ENCODE assay signal across 8 mouse cellular contexts in the genomic region with DNA sequence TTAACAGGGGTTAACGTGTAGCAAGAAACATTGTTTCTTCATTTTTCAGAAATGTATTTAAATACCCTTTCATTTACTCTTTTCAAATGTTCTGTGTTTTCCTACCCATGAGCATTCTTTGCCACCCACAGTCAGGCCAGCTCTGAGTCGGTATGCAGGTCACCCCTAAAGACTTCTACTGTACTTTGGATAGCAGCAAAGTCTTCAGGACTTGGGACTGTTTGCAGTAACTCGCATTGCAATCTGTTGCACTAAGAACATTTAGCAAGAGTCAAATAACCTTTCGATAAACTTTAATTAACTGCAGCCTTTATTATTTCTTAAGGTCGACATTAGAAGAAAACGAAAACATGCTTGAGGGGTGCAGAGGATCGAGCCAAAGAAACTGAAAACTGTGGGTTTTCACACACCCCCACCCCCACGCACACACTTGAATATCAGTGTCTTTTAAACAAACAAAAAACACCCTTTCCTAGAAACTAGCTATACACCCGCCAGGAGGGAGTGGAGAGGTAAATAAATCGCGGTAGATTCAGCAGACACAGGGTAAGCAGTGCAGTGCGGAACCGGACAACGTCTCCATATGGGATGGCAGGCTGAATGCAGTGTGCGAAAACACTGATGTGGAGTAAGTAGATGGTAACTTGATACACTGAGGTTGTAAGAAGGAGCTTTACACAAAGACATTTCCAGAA. TPM values are rescaled to one million over a fixed set of nuclear protein-coding genes. Genes with fewer than 3 reads are reported as not detected.
A peak's percentile ranks its signal among the peaks of the same experiment; 100 is the strongest.
DNase-seq lines count a peak whose midpoint lies in the region; ATAC-seq lines count a peak whose summit lies in the region.

No protein-coding gene starts in this region.

- ATAC-seq in megakaryocyte, adult 5-6 weeks (ENCODE audit: poor library complexity, severe bottlenecking): no peak
- no peak for ATAC-seq in forebrain, embryonic 16.5 days
- no peak for ATAC-seq in liver, embryonic 13.5 days (ENCODE audit: low read depth)
- no peak for ATAC-seq in erythroid progenitor cell, adult 5-6 weeks (replicated peaks; ENCODE audit: low FRiP score, poor library complexity, severe bottlenecking)
- no peak for ATAC-seq in megakaryocyte-erythroid progenitor cell, adult 5-6 weeks (replicated peaks; ENCODE audit: low FRiP score, low TSS enrichment, poor library complexity, severe bottlenecking)

- H3K4me3 ChIP-seq in megakaryocyte, embryonic 14.5 days (replicated peaks): peak overlapping the region; percentile 99
- H3K4me3 ChIP-seq in forebrain, embryonic 16.5 days (replicated peaks; ENCODE audit: low read length): peak overlapping the region; percentile 90
- peak overlapping the region; percentile 87 for H3K4me3 ChIP-seq in liver, embryonic 13.5 days (replicated peaks)

- WGBS in forebrain, embryonic 16.5 days: 32% methylated on average over 15 of the region's 15 CpGs
- WGBS in liver, embryonic 13.5 days (ENCODE audit: insufficient replicate concordance): 49% methylated on average over 15 of the region's 15 CpGs

- no peaks in the 10 kb centered on the region for H3K27me3 ChIP-seq in megakaryocyte, embryonic 14.5 days (replicated peaks)
- no peaks in the 10 kb centered on the region for H3K27me3 ChIP-seq in forebrain, embryonic 16.5 days (replicated peaks; ENCODE audit: control insufficient read depth, insufficient read depth, low read length)
- no peaks in the 10 kb centered on the region for H3K27me3 ChIP-seq in liver, embryonic 13.5 days

- H3K9ac ChIP-seq in forebrain, embryonic 16.5 days (replicated peaks; ENCODE audit: low read depth, low read length): 0 out of 2 replicates have a peak overlapping the region, but pooled peaks have one; percentile 19
- H3K9ac ChIP-seq in liver, embryonic 13.5 days: peak overlapping the region; percentile 96

- H3K4me2 ChIP-seq in forebrain, embryonic 16.5 days (ENCODE audit: low read length): peak overlapping the region; percentile 69
- peak overlapping the region; percentile 90 for H3K4me2 ChIP-seq in liver, embryonic 13.5 days

- peaks cover 36% of the 10 kb centered on the region for H3K36me3 ChIP-seq in megakaryocyte, embryonic 14.5 days (replicated peaks; ENCODE audit: low read length)
- no peaks in the 10 kb centered on the region for H3K36me3 ChIP-seq in forebrain, embryonic 16.5 days (ENCODE audit: control insufficient read depth, insufficient read depth)
- no peaks in the 10 kb centered on the region for H3K36me3 ChIP-seq in liver, embryonic 13.5 days

- H3K4me1 ChIP-seq in megakaryocyte, embryonic 14.5 days: peaks cover 45% of the 10 kb centered on the region
- peaks cover 12% of the 10 kb centered on the region for H3K4me1 ChIP-seq in forebrain, embryonic 16.5 days (replicated peaks; ENCODE audit: control insufficient read depth, insufficient read depth, low read length)
- H3K4me1 ChIP-seq in liver, embryonic 13.5 days (replicated peaks): peaks cover 47% of the 10 kb centered on the region

- no peak for DNase-seq in liver, embryonic 13.5 days
- no peak for DNase-seq in thymus, postnatal 14 days
- no peak for DNase-seq in cerebellum, postnatal 10 days

- H3K27ac ChIP-seq in forebrain, embryonic 16.5 days (ENCODE audit: low read length): no peak overlapping the region
- 0 out of 2 replicates have a peak overlapping the region, but pooled peaks have one; percentile 31 for H3K27ac ChIP-seq in liver, embryonic 13.5 days

- H3K9me3 ChIP-seq in megakaryocyte, embryonic 14.5 days: peaks cover 6% of the 10 kb centered on the region
- H3K9me3 ChIP-seq in forebrain, embryonic 16.5 days (ENCODE audit: control insufficient read depth, low read length): no peaks in the 10 kb centered on the region
- no peaks in the 10 kb centered on the region for H3K9me3 ChIP-seq in liver, embryonic 13.5 days (replicated peaks)

RNA-seq across cellular contexts. Expression of a gene that starts 1.7 kb away (rescaled TPM):
- 5.4 and 8.1 TPM in 2 replicates for polyA plus RNA-seq in megakaryocyte, embryonic 14.5 days (2012; ENCODE audit: insufficient read depth, low replicate concordance)
- 27.2 and 30.7 TPM in 2 replicates for total RNA-seq in megakaryocyte, adult 5-6 weeks (2015)
- total RNA-seq in megakaryocyte, adult 5-6 weeks (2017): 18.2 and 19.5 TPM in 2 replicates
- 68.9 and 83.1 TPM in 2 replicates for polyA plus RNA-seq in forebrain, embryonic 16.5 days (2015; fragmentation: Nextera tagmentation; extraction: Ambion mirVana)
- polyA plus RNA-seq in liver, embryonic 13.5 days (2015; fragmentation: Nextera tagmentation; extraction: Ambion mirVana): 42.7 and 54.3 TPM in 2 replicates
- 13.0 and 19.5 TPM in 2 replicates for total RNA-seq in erythroid progenitor cell, adult 5-6 weeks (2015; ENCODE audit: low replicate concordance)
- 10.4 and 10.8 TPM in 2 replicates for total RNA-seq in erythroid progenitor cell, adult 5-6 weeks (2017; ENCODE audit: low replicate concordance)
- 93.3 and 99.1 TPM in 2 replicates for total RNA-seq in megakaryocyte-erythroid progenitor cell, adult 5-6 weeks (2014; fragmentation: Nextera tagmentation)
- total RNA-seq in megakaryocyte-erythroid progenitor cell, adult 5-6 weeks (2017): 76.1 and 91.7 TPM in 2 replicates

RNA-seq across cellular contexts. Expression of a gene that starts 55.1 kb away (rescaled TPM):
- 15.5 and 37.9 TPM in 2 replicates for polyA plus RNA-seq in megakaryocyte, embryonic 14.5 days (2012; ENCODE audit: insufficient read depth, low replicate concordance)
- 3.2 and 5.0 TPM in 2 replicates for total RNA-seq in megakaryocyte, adult 5-6 weeks (2015)
- 11.7 TPM in 2 replicates for total RNA-seq in megakaryocyte, adult 5-6 weeks (2017)
- polyA plus RNA-seq in forebrain, embryonic 16.5 days (2015; fragmentation: Nextera tagmentation; extraction: Ambion mirVana): 35.3 and 40.4 TPM in 2 replicates
- 73.8 and 82.4 TPM in 2 replicates for polyA plus RNA-seq in liver, embryonic 13.5 days (2015; fragmentation: Nextera tagmentation; extraction: Ambion mirVana)
- 7.6 and 13.8 TPM in 2 replicates for total RNA-seq in erythroid progenitor cell, adult 5-6 weeks (2015; ENCODE audit: low replicate concordance)
- total RNA-seq in erythroid progenitor cell, adult 5-6 weeks (2017; ENCODE audit: low replicate concordance): 15.1 and 17.5 TPM in 2 replicates
- 51.2 and 73.7 TPM in 2 replicates for total RNA-seq in megakaryocyte-erythroid progenitor cell, adult 5-6 weeks (2014; fragmentation: Nextera tagmentation)
- total RNA-seq in megakaryocyte-erythroid progenitor cell, adult 5-6 weeks (2017): 99.9 and 100 TPM in 2 replicates

RNA-seq across cellular contexts. Expression of a gene that starts 56.0 kb away (rescaled TPM):
- polyA plus RNA-seq in megakaryocyte, embryonic 14.5 days (2012; ENCODE audit: insufficient read depth, low replicate concordance): 2.2 and 2.4 TPM in 2 replicates
- total RNA-seq in megakaryocyte, adult 5-6 weeks (2015): 25.6 and 33.3 TPM in 2 replicates
- total RNA-seq in megakaryocyte, adult 5-6 weeks (2017): 28.3 and 39.9 TPM in 2 replicates
- 56.6 and 57.6 TPM in 2 replicates for polyA plus RNA-seq in forebrain, embryonic 16.5 days (2015; fragmentation: Nextera tagmentation; extraction: Ambion mirVana)
- 10.4 and 14.2 TPM in 2 replicates for polyA plus RNA-seq in liver, embryonic 13.5 days (2015; fragmentation: Nextera tagmentation; extraction: Ambion mirVana)
- total RNA-seq in erythroid progenitor cell, adult 5-6 weeks (2015; ENCODE audit: low replicate concordance): 43.2 and 45.4 TPM in 2 replicates
- total RNA-seq in erythroid progenitor cell, adult 5-6 weeks (2017; ENCODE audit: low replicate concordance): 41.8 and 53.5 TPM in 2 replicates
- 38.7 and 48.9 TPM in 2 replicates for total RNA-seq in megakaryocyte-erythroid progenitor cell, adult 5-6 weeks (2014; fragmentation: Nextera tagmentation)
- total RNA-seq in megakaryocyte-erythroid progenitor cell, adult 5-6 weeks (2017): 37.6 and 40.9 TPM in 2 replicates
